Mouse (Mus musculus) lung, embryonic 15.5 days (tissue): ENCODE measurements around the gene Samd5. TPM values are rescaled to one million over a fixed set of nuclear protein-coding genes. Genes with fewer than 3 reads are reported as not detected.

ENCODE experiments used
- ATAC-seq: fragments of 200-750 bp; cut with Nextera tagmentation; 2 replicates; pipeline ENCODE4 v1.8.0; 2017; ENCODE audit warnings: moderate number of reproducible peaks, borderline replicate concordance; ENCODE audit not compliant: low FRiP score, low TSS enrichment; ENCODE audit errors: extremely low read depth
- H3K27ac ChIP-seq: fragments of 300-500 bp; sonication (generic); 2 replicates; pipeline ENCODE4 v1.5.1; 2015; ENCODE audit warnings: moderate library complexity, mild to moderate bottlenecking, inconsistent platforms
- H3K27me3 ChIP-seq: fragments of 300-500 bp; sonication (generic); 2 replicates; pipeline ENCODE4 v1.6.1; 2015; ENCODE audit warnings: inconsistent platforms
- H3K36me3 ChIP-seq: fragments of 300-500 bp; sonication (generic); 2 replicates; pipeline ENCODE4 v1.6.1; 2015; ENCODE audit warnings: inconsistent platforms
- H3K4me1 ChIP-seq: fragments of 300-500 bp; sonication (generic); 2 replicates; pipeline ENCODE4 v1.6.1; 2015; ENCODE audit warnings: inconsistent platforms
- H3K4me2 ChIP-seq: fragments of 300-500 bp; sonication (generic); 2 replicates; pipeline ENCODE4 v1.6.1; 2015; ENCODE audit warnings: inconsistent platforms, mild to moderate bottlenecking, moderate library complexity
- H3K4me3 ChIP-seq: fragments of 300-500 bp; sonication (generic); 2 replicates; pipeline ENCODE4 v1.5.1; 2015; ENCODE audit warnings: mild to moderate bottlenecking, inconsistent platforms
- H3K9ac ChIP-seq: fragments of 300-500 bp; sonication (generic); 2 replicates; pipeline ENCODE4 v1.6.1; 2015; ENCODE audit warnings: inconsistent platforms
- H3K9me3 ChIP-seq: fragments of 300-500 bp; sonication (generic); 2 replicates; pipeline ENCODE4 v1.6.1; 2016; ENCODE audit warnings: inconsistent platforms
- WGBS: fragments of 180-500 bp; shearing (Covaris S2); methylation state at CpG from one replicate; pipeline ENCODE4 v1.1.7; 2015; 5-methylcytosine and 5-hydroxymethylcytosine counted together
- polyA plus RNA-seq: library from polyadenylated mRNA; unstranded; fragments of >200 nt; fragmentation: Nextera tagmentation; extraction: Ambion mirVana; gene quantifications from 2 replicates; pipeline ENCODE4 v1.2.1, GENCODE M21; 2015

Gene Samd5
- polyA plus RNA-seq, 1 experiment from 2014 or later: 9.1 TPM

- 44% methylated on average over 5 of the region's 5 CpGs for WGBS
- H3K9me3 ChIP-seq: no peaks in the 10 kb centered on the region
- H3K27ac ChIP-seq: peak overlapping the region; percentile 27; the same call in 1 of the 2 replicates
These were observed 71.7 kb downstream of the Samd5 start for GRCm38 (mm10) chr10:9603290-9603689.

GRCm38 (mm10) chr10:9602845-9603244, 72.2 kb downstream of the Samd5 start:
- no peaks in the 10 kb centered on the region for H3K9me3 ChIP-seq
- H3K9ac ChIP-seq: no peak overlapping the region
- H3K27me3 ChIP-seq: no peaks in the 10 kb centered on the region
- no peaks in the 10 kb centered on the region for H3K36me3 ChIP-seq
- no peak overlapping the region for H3K4me2 ChIP-seq
- peak; percentile 78; the same call in 1 of the 2 replicates for ATAC-seq
- no peak overlapping the region for H3K4me3 ChIP-seq
- peaks cover 21% of the 10 kb centered on the region for H3K4me1 ChIP-seq
- 60% methylated on average over 5 of the region's 5 CpGs for WGBS
- H3K27ac ChIP-seq: peak overlapping the region; percentile 27

More at GRCm38 (mm10) chr10:9603290-9603689, 71.7 kb downstream of the Samd5 start:
- H3K4me2 ChIP-seq: no peak overlapping the region
- no peak overlapping the region for H3K4me3 ChIP-seq
- peak; percentile 39; the same call in 1 of the 2 replicates for ATAC-seq
- no peak overlapping the region for H3K9ac ChIP-seq
- peaks cover 21% of the 10 kb centered on the region for H3K4me1 ChIP-seq
- H3K27me3 ChIP-seq: no peaks in the 10 kb centered on the region
- no peaks in the 10 kb centered on the region for H3K36me3 ChIP-seq

GRCm38 (mm10) chr10:9602389-9602788, 72.6 kb downstream of the Samd5 start:
- H3K4me2 ChIP-seq: no peak overlapping the region
- H3K27ac ChIP-seq: peak overlapping the region; percentile 27; the same call in 1 of the 2 replicates
- H3K9me3 ChIP-seq: no peaks in the 10 kb centered on the region
- H3K4me3 ChIP-seq: no peak overlapping the region
- no peak for ATAC-seq
- H3K9ac ChIP-seq: no peak overlapping the region
- WGBS: 81% methylated on average over 4 of the region's 4 CpGs
- H3K4me1 ChIP-seq: peaks cover 21% of the 10 kb centered on the region
- H3K36me3 ChIP-seq: no peaks in the 10 kb centered on the region
- no peaks in the 10 kb centered on the region for H3K27me3 ChIP-seq

GRCm38 (mm10) chr10:9596228-9596627, 78.8 kb downstream of the Samd5 start:
- no peak for ATAC-seq
- no peaks in the 10 kb centered on the region for H3K4me1 ChIP-seq
- H3K27ac ChIP-seq: no peak overlapping the region
- H3K9me3 ChIP-seq: no peaks in the 10 kb centered on the region
- H3K4me3 ChIP-seq: no peak overlapping the region
- 90% methylated on average over 5 of the region's 5 CpGs for WGBS
- no peak overlapping the region for H3K4me2 ChIP-seq
- no peaks in the 10 kb centered on the region for H3K27me3 ChIP-seq
- no peaks in the 10 kb centered on the region for H3K36me3 ChIP-seq
- no peak overlapping the region for H3K9ac ChIP-seq

- no peak overlapping the region for H3K4me3 ChIP-seq
- no peaks in the 10 kb centered on the region for H3K4me1 ChIP-seq
- no peak overlapping the region for H3K27ac ChIP-seq
- H3K27me3 ChIP-seq: no peaks in the 10 kb centered on the region
- H3K4me2 ChIP-seq: no peak overlapping the region
- WGBS: 72% methylated on average over 4 of the region's 4 CpGs
- no peaks in the 10 kb centered on the region for H3K9me3 ChIP-seq
- no peak for ATAC-seq
- no peaks in the 10 kb centered on the region for H3K36me3 ChIP-seq
- no peak overlapping the region for H3K9ac ChIP-seq
These were observed 80.3 kb downstream of the Samd5 start for GRCm38 (mm10) chr10:9594666-9595065.

- 89% methylated on average over 2 of the region's 2 CpGs for WGBS
- Histone ChIP-seq H3K4me2 (no peak overlapping the region), H3K9ac (no peak overlapping the region), H3K9me3 (no peaks in the 10 kb centered on the region), H3K27me3 (no peaks in the 10 kb centered on the region), H3K36me3 (no peaks in the 10 kb centered on the region), H3K4me1 (no peaks in the 10 kb centered on the region), H3K27ac (no peak overlapping the region), H3K4me3 (no peak overlapping the region)
- ATAC-seq: no peak
These were observed 84.4 kb downstream of the Samd5 start for GRCm38 (mm10) chr10:9590606-9591005.

- H3K9ac ChIP-seq: no peak overlapping the region
- H3K9me3 ChIP-seq: no peaks in the 10 kb centered on the region
- no peak overlapping the region for H3K4me2 ChIP-seq
- no peaks in the 10 kb centered on the region for H3K27me3 ChIP-seq
- WGBS: 74% methylated on average over 5 of the region's 5 CpGs
- H3K27ac ChIP-seq: no peak overlapping the region
- H3K4me1 ChIP-seq: no peaks in the 10 kb centered on the region
- H3K36me3 ChIP-seq: no peaks in the 10 kb centered on the region
- H3K4me3 ChIP-seq: no peak overlapping the region
- ATAC-seq: no peak
These were observed 88.7 kb downstream of the Samd5 start for GRCm38 (mm10) chr10:9586328-9586727.

- no peaks in the 10 kb centered on the region for H3K27me3 ChIP-seq
- no peak for ATAC-seq
- no peak overlapping the region for H3K27ac ChIP-seq
- no peaks in the 10 kb centered on the region for H3K36me3 ChIP-seq
- 0 out of 2 replicates have a peak, but pooled peaks cover 7% of the 10 kb centered on the region for H3K4me1 ChIP-seq
- WGBS: 65% methylated on average over 5 of the region's 5 CpGs
- no peaks in the 10 kb centered on the region for H3K9me3 ChIP-seq
- H3K4me2 ChIP-seq: no peak overlapping the region
- H3K4me3 ChIP-seq: no peak overlapping the region
- H3K9ac ChIP-seq: no peak overlapping the region
These were observed 95.6 kb downstream of the Samd5 start for GRCm38 (mm10) chr10:9579374-9579773.

- Histone ChIP-seq H3K4me2 (no peak overlapping the region), H3K4me3 (no peak overlapping the region), H3K9me3 (no peaks in the 10 kb centered on the region), H3K36me3 (no peaks in the 10 kb centered on the region), H3K27me3 (no peaks in the 10 kb centered on the region), H3K4me1 (0 out of 2 replicates have a peak, but pooled peaks cover 7% of the 10 kb centered on the region), H3K9ac (no peak overlapping the region), H3K27ac (no peak overlapping the region)
- WGBS: 38% methylated on average over 4 of the region's 4 CpGs
- ATAC-seq: no peak
These were observed 99.4 kb downstream of the Samd5 start for GRCm38 (mm10) chr10:9575605-9576004.

GRCm38 (mm10) chr10:9574135-9574534, 100.9 kb downstream of the Samd5 start:
- no peak overlapping the region for H3K4me2 ChIP-seq
- H3K27ac ChIP-seq: no peak overlapping the region
- 69% methylated on average over 4 of the region's 4 CpGs for WGBS
- H3K27me3 ChIP-seq: no peaks in the 10 kb centered on the region
- no peak for ATAC-seq
- no peak overlapping the region for H3K9ac ChIP-seq
- H3K4me3 ChIP-seq: no peak overlapping the region
- H3K9me3 ChIP-seq: no peaks in the 10 kb centered on the region
- H3K4me1 ChIP-seq: 0 out of 2 replicates have a peak, but pooled peaks cover 7% of the 10 kb centered on the region
- no peaks in the 10 kb centered on the region for H3K36me3 ChIP-seq

Other genes with a start within 250 kb of the Samd5 start
- 3.9 and 4.4 TPM in 2 replicates for gene Stxbp5, start 225.9 kb upstream of the Samd5 start, polyA plus RNA-seq